Mouse (Mus musculus) testis, adult 2 months (tissue): ENCODE results near the gene Ggps1.

Experiments
- CTCF ChIP-seq: fragments of 200-500 bp; IDR thresholded peaks from 2 replicates; pipeline ENCODE4 v1.5.1; 2012; ENCODE audit warnings: low read depth, mild to moderate bottlenecking, inconsistent platforms, low read length, moderate library complexity; ENCODE audit not compliant: control insufficient read depth, insufficient read depth, insufficient replicate concordance
- POLR2A ChIP-seq: fragments of 200-500 bp; IDR thresholded peaks from 2 replicates; pipeline ENCODE4 v1.6.1; 2012; ENCODE audit warnings: low read depth, mild to moderate bottlenecking, inconsistent platforms, low read length, moderate library complexity; ENCODE audit not compliant: control insufficient read depth

- TF ChIP-seq CTCF: no peak
- no peak for TF ChIP-seq POLR2A
Observed at GRCm38 (mm10) chr13:14063942-14064271, 619 bp upstream of the Ggps1 start.
